Mouse (Mus musculus) thymus, adult 2 months (tissue): ENCODE data around the gene Hp1bp3.
A peak's percentile ranks its signal among the peaks of the same experiment; 100 is the strongest.

Experiments
- CTCF ChIP-seq: fragments of 200-500 bp; IDR thresholded peaks from 2 replicates; pipeline ENCODE4 v1.5.1; 2012; ENCODE audit warnings: mild to moderate bottlenecking, control low read depth, low read length, moderate library complexity, borderline replicate concordance; ENCODE audit not compliant: control insufficient read depth, poor library complexity, insufficient read depth; ENCODE audit errors: extremely low read depth
- POLR2A ChIP-seq: fragments of 200-500 bp; IDR thresholded peaks from 2 replicates; pipeline ENCODE4 v1.6.1; 2012; ENCODE audit warnings: mild to moderate bottlenecking, low read length, control low read depth, moderate library complexity; ENCODE audit not compliant: control insufficient read depth, poor library complexity, insufficient read depth; ENCODE audit errors: extremely low read depth

- TF ChIP-seq CTCF (no peak), POLR2A (0 out of 2 replicates have a peak, but pooled peaks have one; percentile 12)
Measured at GRCm38 (mm10) chr4:138261843-138262681, 46.0 kb downstream of the Hp1bp3 start.
